Mouse (Mus musculus) heart, postnatal 4 days (tissue): ENCODE measurements at regions not wholly inside any gene's neighbourhood (a gene's known extent, or its start where the extent isn't known, plus 50 kb on each side); places are given as distances from the start of the nearest gene placed in this dataset.
"Not testable (repeated sequence)": the region's sequence is repeated elsewhere in the genome, so short reads cannot be mapped to it uniquely, and the experiment has no call there.

Experiments
- DNase-seq: peaks from one replicate; pipeline ENCODE4 v3.0.0; 2021

GRCm38 (mm10) chr14:53560146-53560545, 693.8 kb downstream of the Dad1 start:
- not testable (repeated sequence) for DNase-seq

- DNase-seq: not testable (repeated sequence)
Observed at GRCm38 (mm10) chr14:53559386-53559920, 694.5 kb downstream of the Dad1 start.

DNA sequence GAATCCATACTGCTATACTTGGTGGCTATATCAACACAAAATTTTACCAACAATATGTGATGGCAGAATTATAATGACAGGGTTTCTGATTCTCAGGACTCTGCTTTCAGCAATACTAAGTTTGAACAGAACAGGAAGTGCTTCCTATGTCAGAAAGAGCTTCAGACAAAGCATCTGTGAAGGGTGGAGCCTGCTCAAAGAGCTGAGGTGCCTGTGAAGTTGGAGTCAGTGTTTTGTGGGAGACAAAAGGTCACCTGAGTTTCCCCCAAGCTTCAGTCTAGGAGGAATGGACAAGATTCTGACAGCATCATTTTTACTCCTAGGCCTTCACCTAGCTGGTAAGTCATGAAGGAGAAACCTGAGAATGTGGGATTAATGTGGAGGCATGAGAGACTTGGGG, 700.1 kb downstream of the Dad1 start:
- no peak for DNase-seq

GRCm38 (mm10) chr14:53547365-53547764, 706.5 kb downstream of the Dad1 start:
- DNase-seq: peak; percentile 4

- DNase-seq: no peak
Observed at GRCm38 (mm10) chr14:53545351-53545750, 708.6 kb downstream of the Dad1 start.

DNA sequence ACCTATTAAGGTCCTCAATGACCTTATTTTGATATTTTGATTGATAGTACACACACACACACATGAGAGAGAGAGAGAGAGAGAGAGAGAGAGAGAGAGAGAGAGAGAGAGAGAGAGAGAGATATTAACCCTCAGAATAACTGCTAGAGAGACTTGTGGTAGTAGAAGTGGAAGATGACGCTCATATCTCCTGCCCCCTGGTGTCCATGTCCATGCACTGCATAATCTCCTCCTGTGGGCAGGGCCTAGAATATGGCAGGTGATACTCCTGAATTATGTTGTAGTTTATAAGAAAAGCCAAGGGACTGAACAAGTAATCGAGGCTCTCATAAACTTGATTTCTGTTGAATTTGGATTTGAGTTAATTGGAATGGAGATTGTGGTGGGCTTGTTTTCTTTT, 712.3 kb downstream of the Dad1 start:
- DNase-seq: peak; percentile 32

- not testable (repeated sequence) for DNase-seq
Observed at GRCm38 (mm10) chr14:53537895-53538294, 716.0 kb downstream of the Dad1 start.

- DNase-seq: not testable (repeated sequence)
Observed at GRCm38 (mm10) chr14:53523430-53523829, 730.5 kb downstream of the Dad1 start.

GRCm38 (mm10) chr14:53518954-53519353, 735.0 kb downstream of the Dad1 start:
- DNase-seq: not testable (repeated sequence)

DNA sequence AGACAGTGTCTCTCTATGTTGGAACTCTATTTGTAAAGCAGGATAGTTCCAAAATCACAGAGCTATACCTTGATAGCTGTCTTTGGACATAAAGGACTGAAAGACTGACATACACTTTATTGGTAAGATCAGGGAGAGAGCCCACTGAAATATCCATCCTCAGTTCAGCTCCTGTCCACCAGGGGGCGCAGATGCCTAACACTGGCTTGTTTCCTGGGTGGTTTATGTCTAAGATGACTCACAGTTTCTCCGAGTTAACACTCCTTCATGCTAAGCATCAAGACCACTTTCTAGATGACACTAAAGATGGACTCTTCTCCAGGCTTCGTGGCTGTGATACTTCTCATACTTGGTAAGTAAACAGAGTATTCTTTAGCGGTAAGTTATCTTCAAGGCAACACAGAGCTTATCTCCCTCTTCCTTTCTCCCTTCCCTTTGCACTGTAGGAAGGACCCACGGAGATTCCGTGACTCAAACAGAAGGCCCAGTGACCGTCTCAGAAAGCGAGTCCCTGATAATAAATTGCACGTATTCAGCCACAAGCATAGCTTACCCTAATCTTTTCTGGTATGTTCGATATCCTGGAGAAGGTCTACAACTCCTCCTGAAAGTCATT, 737.2 kb downstream of the Dad1 start:
- DNase-seq: not testable (repeated sequence)

DNA sequence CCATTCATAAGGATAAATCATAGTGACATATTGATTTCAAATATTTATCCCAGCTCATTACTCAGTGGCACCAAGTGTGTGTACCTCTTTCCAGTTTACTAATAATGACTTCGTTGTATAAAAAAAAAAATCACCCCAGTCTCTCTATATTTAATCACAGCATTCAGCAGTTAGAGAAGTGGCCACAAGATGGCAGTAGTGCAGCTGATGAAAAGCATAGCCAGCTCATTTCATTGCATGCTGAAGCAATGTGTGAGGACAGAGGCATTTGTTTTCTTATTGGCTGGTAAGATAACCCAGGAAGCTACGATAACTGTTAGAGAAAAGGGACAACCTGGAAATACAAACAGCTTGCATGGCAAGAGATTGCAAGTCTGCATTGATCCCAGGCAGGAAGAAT, 748.5 kb downstream of the Dad1 start:
- DNase-seq: peak; percentile 36

DNA sequence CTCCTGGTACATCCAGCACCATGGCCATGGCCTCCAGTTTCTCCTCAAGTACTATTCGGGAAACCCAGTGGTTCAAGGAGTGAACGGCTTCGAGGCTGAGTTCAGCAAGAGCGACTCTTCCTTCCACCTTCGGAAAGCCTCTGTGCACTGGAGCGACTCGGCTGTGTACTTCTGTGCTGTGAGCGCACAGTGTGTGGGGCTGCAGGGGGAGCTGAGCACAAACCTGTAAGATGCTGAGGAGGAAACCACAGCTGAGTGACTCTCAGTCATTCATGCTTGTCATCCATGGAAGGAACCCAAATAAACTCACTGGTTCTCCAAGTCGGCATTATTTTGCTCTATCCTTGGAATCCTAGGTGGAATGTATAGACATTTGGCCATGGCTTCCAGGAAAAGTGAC, 765.5 kb downstream of the Dad1 start:
- DNase-seq: not testable (repeated sequence)

DNA sequence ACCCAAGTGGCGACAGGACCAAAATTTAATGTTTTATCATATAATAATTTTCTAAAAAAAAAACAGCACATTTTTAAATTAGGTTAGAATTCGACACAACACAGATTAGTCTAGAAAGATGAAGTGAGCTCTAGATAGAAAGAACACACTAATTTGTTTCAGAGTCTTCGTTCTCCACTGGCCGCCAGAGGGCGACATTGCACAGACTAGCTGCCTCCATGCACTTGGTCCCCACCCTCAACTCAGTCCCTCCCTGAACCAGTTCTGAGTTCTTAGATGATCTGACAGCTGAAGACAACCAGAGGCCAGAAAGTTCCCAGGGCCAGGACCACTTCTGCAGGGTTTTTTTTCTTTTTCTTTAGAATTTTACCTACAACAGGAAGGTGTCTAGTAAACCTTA, 766.3 kb downstream of the Dad1 start:
- not testable (repeated sequence) for DNase-seq

DNA sequence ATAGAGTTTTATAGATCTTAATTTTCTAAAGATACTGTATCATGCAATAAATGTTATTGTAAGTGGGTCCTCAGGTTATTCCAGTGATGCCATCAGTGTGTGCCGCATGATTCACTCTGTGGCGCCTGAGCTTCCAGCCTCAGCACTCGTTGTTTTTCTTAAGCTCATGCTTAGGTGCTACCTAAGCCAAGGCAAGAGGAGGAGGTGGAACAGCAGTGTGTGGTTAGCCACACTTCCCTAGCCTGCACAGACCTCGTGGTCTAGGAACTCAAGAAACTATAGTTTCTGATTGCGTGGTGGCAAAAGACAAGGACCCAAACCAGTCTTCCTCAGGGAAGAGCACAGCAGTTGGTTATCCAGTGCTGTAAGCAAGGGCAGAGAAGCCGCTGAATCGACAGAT, 779.7 kb downstream of the Dad1 start:
- DNase-seq: not testable (repeated sequence)

GRCm38 (mm10) chr14:53460790-53461189, 793.1 kb downstream of the Dad1 start:
- not testable (repeated sequence) for DNase-seq

DNA sequence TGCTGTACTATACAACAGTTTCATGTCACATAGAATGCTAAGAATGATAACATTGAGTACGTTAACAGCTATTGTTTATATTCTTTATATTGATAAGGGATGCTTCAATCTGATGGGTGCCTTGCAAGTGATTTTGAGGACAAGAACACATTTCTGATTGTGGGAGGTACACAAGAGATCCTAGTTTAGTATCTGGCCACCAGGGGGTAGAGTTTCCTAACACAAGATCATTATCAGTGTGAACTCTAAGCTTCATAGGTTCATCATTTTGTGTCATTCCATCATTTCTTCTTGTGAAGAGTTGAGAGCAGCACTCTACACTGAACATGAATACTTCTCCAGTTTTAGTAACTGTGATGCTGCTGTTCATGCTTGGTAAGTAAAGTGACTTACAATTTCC, 799.9 kb downstream of the Dad1 start:
- DNase-seq: no peak

- not testable (repeated sequence) for DNase-seq
Observed at GRCm38 (mm10) chr14:53439643-53440042, 814.3 kb downstream of the Dad1 start.

DNA sequence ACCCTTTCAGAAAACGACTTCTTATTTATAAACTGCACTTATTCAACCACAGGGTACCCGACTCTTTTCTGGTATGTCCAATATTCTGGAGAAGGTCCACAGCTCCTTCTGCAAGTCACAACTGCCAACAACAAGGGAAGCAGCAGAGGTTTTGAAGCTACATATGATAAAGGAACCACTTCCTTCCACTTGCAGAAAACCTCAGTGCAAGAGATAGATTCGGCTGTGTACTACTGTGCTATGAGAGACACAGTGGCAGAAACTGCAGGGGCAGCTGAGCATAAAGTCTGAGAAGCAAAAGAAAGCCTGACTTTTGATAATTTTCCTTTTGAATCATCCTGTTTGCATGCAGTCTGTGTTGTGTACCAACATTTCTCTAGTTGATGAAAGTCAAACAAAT, 823.8 kb downstream of the Dad1 start:
- DNase-seq: not testable (repeated sequence)

DNA sequence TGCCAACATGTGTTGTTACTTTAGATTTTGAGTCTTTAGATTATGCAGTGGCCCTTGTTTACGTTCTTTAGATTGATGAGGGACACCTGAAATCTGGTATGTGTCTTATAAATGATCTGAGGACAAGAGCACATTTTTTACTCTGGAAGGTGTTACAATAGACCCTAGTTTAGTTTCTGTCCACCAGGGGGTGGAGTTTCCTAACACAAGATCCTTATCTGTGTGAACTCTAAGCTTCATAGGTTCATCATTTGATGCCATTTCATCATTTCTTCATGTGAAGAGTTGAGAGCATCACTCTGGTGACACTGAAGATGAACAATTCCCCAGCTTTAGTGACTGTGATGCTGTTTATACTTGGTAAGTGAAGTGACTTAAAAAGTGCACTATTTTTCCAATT, 825.5 kb downstream of the Dad1 start:
- not testable (repeated sequence) for DNase-seq

DNA sequence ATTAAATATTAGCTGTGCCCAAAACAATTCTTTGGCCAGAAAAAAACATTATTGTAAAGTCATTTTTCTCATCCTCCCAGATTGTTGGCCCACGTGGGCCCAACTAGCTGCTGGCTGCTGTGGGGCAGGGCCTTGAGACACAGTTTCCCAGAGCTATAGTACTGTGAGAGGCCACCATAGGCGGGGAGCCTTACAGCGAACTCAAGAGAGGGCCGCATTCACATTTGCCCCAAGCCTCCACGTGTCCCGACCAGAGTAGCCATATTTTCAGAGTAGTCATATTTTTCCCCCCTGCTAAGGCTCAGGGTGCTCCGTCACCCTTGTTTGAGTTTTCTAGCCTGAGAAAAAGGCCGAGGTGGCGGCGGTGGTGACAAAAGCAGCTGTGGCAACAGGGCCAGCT, 826.3 kb downstream of the Dad1 start:
- DNase-seq: not testable (repeated sequence)

DNA sequence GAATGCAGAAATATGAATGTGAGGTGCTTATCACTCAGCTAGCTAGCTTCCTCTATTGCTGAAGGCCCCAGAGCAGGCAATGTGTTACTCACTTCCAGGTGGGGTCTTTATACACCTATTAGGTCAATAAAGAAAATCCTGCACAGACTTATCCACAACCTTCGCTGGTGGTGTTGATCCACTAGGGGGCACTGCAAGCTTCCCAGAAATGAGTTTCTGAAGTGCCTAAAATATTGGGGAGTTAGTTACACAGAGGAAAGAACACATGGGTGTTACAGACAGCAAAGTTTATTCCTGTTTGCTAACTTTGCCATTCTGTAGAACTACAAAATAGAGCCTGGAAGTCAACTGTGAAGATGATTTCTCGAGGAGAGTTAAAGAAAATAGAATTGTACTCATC, 836.9 kb downstream of the Dad1 start:
- DNase-seq: not testable (repeated sequence)

GRCm38 (mm10) chr14:53407500-53408227, 846.2 kb downstream of the Dad1 start:
- not testable (repeated sequence) for DNase-seq

DNA sequence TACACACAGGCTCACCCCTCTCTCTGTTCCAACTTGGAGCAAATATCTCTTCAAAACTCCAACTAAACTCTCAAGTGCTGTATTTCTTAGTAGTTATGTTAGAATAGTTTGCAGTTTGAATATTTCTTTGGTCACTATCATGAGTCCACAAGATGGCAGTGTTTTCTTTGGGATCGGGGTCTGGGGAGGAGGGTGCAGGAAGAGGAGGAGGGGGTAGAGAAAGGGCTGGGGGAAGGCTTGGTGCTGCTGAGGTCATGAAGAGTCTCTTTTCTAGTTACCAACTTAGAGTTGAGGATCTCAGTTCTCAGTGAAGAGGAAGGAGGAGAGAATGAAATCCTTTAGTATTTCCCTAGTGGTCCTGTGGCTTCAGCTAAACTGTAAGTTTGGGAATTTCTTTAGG, 863.6 kb downstream of the Dad1 start:
- not testable (repeated sequence) for DNase-seq

DNA sequence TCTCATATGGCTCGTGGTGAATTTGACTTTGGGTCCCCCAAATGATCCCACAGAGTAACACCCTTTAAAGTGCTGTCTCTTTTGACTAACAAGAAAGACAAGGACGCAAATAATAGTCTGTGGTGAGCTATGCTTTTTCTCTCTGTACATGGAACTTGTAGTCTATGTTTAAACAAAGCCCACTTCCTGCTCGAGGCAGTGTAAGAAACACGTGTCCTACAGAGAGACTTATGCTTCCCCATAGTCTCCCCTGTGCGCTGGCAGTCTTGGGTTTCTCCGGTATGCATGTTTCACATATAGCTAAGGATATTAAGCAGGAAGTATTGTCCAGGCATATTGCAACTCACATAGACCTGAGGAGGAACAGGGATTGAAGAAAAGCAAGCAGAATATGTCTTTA, 879.0 kb upstream of the Olfr1507 start:
- not testable (repeated sequence) for DNase-seq
